Mouse (Mus musculus): ENCODE results near the gene Pigr.
A peak's percentile ranks its signal among the peaks of the same experiment; 100 is the strongest.

Gene Pigr

DNA sequence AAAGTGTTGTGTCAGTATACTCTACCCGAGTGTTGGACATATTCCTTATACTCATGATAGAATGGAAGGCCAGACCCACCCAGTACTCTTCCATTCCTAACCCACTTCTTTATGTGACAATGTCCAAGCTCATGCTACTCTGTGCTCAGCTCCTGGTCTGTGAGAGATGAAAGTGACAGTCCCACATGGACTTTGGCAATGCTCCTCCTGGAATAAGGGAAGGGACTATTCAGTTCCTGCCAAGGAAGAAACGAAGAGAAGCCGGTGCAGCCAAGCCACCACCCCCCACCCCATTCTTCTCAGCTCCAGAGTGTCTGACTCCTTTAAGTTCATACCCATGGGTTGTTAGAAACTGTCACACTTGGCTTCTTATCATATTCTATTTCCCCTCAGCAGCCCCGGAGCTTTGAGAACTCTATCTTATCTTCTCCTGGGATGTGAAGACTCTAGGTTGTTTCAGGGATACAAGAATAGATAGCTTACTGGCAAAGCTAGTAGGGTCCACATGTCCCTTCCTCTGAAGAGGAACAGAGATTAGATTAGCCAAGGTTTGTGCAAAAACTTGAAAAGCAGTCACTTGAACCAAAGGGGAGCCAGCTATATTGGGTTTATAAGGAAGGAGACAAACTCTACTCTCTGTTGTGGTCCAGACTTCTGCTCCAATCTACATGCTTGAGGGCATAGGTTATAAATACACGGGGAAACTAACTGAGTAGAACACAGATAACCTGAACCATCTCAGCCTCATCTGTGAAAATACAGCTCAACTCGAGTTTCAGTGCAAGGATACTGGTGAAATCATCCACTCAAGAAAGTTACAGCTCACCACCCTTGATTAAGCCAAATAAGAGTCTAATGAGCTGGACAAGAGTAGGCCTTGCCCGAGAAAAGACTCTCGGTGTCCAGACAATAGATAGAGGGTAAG, 3.7 kb downstream of the Pigr start:
- DNase-seq = no peak

DNA sequence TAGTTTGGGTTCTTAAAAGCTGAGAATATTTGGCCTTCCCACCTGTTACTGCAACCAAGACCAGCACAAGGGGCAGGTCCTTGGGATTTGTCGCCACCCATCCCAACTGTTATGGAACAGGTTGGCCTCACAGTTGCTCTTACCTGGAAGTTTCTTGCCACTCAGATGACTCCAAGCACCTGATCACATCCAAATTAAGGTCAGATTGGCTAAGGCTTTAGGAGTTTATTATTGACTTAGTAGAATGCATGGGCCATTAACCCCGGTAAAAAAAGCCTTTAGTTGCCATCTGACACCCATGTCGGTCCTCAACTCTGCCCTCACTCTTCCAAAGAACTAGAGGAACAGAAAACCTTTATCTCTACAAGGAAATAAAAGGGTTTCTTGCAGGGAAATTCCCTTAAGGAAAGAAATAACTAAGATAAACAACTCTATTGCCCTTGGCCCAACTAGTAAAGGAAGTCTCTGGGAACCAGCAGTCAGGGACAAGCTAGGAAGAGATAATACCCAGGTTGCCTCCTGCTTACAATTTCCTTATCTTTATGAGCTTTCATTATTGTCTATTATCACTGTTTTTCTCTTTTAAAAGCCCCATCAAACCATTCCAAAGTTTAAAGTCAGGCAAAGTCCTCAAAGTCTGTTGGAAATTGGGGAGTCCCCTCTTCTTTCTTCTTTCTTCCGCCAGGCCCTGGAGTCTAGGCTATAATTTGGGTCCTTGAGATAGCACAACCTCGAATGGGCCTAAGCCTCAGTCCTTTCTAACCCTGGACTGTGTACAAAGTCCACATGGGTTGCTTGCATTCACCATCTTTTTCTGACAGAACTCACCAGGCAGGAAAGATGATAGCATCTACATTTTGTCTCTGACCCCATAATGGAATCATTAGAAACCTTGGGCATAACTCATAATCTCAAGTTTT, 6.0 kb downstream of the Pigr start:
- DNase-seq = no peak

DNA sequence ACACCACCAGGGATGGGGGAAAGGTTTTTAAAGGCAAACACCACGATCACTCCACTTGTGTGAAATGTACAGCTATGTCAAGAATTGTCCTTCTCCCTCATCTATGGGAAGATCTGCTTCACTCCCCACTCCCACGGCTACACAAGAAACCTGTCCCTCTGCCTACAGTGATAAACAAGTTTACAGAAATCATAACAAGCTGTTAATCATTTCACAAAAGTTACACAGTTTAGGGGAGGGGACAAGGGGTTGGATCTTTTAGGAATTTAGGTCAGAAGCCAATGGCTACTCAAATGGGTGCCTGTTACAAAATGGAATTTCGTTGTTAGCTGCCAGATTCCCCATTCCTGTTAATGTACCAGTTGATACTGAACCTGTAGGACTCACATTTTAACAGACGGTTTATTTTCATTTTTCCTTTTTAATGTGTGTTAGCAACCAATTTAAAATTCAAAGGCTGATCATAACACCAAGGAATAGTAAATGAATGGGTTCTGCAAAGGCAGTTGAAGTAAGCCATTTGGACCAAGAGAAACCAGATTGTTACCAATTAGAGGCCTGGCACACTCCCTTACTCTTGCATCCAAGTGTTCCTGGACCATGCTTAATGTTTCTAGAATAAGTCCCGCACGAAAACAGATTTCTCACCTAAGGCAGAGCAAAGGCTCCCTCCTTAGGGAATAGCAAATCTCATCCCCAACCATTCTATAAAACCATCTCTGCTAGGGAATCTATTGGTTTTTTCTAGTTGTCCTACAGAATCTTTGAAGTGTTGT, 8.9 kb downstream of the Pigr start:
- no peak for DNase-seq

DNA sequence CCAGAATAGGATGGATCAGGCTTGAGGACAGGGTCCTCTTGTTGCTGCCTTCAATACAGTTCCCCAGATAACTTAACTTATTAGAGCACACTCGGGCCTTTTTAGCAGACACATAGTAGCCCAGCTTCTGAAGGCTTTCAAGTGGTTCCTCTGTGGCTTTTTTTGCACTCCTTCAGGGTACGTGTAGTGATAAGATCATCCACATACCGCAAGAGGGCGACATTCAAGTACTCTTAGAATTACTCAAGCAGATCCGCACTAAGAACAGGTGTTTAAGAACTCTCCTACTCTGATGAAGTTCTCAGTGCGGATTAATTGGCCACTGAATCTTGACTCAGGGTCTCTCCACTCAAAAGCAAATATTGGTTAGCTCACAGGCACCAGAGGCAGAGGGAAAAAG, 11.8 kb downstream of the Pigr start:
- peak; percentile 51 for DNase-seq

DNA sequence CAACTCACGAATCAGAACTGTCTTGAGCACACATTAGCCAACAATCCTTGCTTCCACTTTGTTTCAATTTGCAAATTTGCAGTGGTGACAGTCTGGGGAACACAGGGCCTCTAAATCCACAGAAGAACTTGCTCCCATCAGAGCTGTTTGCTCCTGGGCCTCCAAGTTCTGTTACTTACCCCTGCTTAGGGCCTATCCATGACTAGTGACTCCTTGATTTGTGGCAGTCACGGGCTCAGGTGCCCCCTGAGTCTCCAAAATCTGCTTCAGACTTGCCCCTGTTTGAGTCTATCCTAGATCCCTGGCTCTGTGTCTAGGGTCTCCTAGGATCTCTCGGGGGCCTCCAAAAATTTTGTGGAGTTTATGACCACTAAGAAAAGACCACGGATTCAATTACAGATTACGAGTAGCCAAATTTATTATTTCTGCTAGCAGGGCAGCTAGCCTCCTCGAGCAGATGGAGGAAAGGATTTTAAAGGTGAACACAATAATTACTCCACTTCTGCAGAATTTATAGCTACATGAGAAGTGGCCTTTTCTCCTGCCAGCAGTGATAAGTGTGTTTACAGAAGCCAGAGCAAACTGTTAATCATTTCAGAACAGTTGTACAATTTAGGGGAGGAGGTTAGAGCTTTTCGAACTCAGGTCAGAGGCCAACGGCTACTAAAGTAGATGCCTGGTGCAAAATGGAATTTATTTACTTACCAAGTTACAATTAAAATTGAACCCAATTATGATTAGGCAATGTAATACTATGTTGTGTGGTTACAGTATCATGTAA, 14.3 kb downstream of the Pigr start:
- no peak for DNase-seq

DNA sequence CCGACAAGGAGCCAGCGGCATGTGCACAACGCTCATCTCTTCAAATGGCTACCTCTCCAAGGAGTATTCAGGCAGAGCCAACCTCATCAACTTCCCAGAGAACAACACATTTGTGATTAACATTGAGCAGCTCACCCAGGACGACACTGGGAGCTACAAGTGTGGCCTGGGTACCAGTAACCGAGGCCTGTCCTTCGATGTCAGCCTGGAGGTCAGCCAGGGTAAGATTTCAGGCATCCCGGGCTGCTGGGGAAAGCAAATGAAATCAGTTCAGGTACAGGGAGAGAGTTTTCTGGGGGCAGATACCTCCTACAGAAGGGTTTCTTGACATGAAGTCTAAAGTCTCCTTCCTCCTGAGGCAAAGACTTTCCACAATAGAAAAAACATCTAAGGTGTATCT, 15.1 kb downstream of the Pigr start:
- no peak for DNase-seq

GRCm38 (mm10) chr1:130844516-130844915, 18.0 kb downstream of the Pigr start:
- no peak for DNase-seq

DNA sequence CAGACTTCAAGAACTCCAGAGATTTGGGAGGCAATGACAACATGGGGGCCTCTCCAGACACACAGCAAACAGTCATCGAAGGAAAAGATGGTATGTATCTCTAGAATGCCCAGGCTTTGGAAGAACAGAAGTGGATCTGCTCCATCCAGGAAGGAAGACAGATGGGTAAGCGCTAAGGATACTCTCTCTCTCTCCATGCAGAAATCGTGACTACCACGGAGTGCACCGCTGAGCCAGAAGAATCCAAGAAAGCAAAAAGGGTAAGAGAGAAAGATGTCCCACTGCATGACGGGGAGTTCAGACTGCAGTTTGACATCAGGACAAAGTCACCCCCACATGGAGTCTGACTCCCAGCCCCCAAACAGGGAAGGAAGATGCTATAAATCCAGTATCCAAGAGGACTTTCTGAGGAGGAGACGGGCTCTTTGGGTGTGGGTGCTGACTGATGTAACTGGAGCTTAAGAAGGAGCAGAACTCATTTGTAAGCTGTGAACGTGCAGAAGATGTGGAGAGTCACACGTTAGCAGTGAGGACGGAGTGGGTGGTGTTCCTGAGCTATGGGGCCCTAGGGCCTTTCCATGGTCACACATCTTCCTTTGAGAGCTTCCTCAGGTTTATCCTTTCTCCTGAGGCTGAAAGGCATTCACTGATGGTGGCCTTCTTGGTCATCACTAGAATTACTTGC, 23.2 kb downstream of the Pigr start:
- DNase-seq = no peak

GRCm38 (mm10) chr1:130850405-130850804, 23.9 kb downstream of the Pigr start:
- no peak for DNase-seq

- no peak for DNase-seq
These were observed 28.3 kb downstream of the Pigr start for GRCm38 (mm10) chr1:130854819-130855218.

- DNase-seq = no peak
These were observed 29.2 kb downstream of the Pigr start for GRCm38 (mm10) chr1:130855723-130856122.

DNA sequence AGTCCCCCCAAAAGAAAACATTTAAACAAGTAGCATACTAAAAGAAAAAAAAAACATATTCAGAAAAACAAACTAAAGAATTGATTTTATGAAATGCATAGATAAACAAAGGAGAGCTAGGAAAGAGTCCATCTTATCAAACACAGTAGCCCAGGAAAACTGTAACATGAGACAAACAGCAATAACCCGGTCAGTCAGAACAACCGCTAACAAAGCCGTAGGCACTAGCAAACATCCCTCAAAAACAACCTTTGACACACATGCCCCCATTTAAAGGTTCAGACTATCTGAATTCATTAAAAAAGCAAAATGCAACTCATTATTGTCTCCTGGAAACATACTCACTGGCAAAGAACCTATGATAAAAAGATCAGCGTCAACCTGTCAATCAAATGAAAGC, 31.0 kb downstream of the Pigr start:
- no peak for DNase-seq

GRCm38 (mm10) chr1:130864238-130864637, 37.8 kb downstream of the Pigr start:
- DNase-seq = no peak

- no peak for DNase-seq
These were observed 38.3 kb downstream of the Pigr start for GRCm38 (mm10) chr1:130864741-130865140.

GRCm38 (mm10) chr1:130865541-130866221, 39.2 kb downstream of the Pigr start, which contains the start of gene Fcmr:
Fcmr (plus strand) TSS chr1:130865669.
- no peak for DNase-seq

DNA sequence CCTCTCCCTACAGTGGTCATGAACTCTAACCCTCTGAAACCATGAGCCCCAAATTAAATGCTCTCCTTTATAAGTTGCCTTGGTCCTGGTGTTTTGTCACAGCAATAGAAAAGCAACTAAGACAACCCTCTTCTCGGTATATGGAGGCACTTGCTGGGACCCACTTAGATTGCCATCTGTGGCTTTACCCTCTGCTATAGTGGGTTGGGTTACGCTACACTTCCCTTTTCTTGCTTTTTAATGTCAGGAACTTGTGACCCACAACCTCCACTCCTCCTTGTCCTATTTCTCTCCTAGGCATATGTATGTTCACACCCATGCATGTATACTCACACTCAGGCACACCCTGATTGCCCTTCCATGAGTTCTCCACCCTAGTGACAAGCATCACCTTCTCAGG, 46.4 kb downstream of the Pigr start:
- no peak for DNase-seq

DNA sequence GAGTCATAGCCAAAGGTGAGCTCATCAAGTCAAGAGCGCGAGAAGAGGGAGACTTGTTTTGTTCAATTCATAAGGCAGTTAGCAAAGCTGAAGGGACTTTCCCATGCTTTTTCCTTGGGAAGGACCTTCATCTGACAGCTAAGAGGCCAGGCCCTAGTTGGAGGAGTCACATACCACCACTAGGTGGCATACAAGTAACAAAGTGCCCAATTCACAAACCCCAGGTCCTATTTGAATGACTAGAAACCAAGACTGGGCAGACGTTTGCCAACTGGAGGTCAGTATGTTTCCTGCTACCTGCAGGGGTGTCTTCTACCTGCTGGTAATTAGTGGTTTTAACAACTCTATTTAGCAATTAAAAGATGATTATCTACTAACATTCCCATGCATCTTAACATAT, 48.7 kb downstream of the Pigr start:
- peak; percentile 71 for DNase-seq

DNA sequence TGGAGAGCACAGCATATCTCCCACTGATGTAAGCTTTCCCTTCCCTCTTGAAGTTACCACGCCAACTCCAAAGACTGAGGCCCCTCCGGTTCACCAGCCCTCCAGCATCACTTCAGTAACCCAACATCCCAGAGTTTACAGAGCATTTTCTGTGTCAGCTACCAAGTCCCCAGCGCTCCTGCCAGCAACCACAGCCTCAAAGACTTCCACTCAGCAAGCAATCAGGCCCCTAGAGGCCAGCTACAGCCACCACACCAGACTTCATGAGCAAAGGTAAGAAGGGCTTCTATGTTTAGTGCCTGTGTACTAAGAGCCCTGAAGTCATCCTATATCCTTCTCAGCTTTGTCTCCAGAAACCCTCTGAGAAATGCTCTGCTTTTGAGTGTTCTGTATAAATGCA, 49.4 kb downstream of the Pigr start:
- DNase-seq = no peak

DNA sequence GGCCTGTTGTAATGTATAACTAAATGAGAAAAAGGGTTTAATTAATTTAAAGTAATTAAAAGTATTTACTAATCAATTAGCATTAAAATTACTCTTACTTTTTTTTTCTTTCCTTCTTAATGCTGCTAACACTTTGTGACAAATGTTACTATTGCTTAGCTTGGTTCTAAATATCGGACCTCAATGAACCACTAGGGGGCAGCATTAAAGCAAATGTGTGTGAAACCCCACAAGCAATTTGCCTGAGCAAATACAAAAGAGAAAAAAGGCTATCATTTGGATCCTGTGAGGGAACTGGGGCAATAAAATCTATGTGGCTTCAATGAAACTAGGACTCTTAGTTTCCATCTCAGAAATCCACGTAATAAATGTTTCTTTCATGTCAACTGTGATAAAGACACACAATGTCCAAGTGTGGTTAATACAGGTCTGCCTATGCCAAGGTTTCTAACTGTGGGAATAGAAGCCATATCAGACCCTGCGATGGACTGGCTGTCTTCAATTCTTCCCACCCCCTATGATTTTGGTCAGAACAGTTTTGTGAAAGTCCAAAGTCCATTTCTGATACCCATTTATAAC, 50.5 kb downstream of the Pigr start:
- DNase-seq = peak; percentile 88

- peak; percentile 56 for DNase-seq
These were observed 51.6 kb downstream of the Pigr start for GRCm38 (mm10) chr1:130877889-130878614.
